Mouse (Mus musculus): ENCODE results near the gene Arhgap10. TPM values are rescaled to one million over a fixed set of nuclear protein-coding genes. Genes with fewer than 3 reads are reported as not detected.

The Arhgap10 gene
- total RNA-seq, 2 experiments from 2014 or later: 8.0 to 8.8 TPM

GRCm38 (mm10) chr8:77518201-77519115 is 705 bp upstream of the Arhgap10 start:
- DNase-seq (ENCODE audit: low spot score in 2 of 2): no peak

GRCm38 (mm10) chr8:77516845-77517244 is 908 bp downstream of the Arhgap10 start:
- no peak for DNase-seq (ENCODE audit: low spot score in 2 of 2)

DNA sequence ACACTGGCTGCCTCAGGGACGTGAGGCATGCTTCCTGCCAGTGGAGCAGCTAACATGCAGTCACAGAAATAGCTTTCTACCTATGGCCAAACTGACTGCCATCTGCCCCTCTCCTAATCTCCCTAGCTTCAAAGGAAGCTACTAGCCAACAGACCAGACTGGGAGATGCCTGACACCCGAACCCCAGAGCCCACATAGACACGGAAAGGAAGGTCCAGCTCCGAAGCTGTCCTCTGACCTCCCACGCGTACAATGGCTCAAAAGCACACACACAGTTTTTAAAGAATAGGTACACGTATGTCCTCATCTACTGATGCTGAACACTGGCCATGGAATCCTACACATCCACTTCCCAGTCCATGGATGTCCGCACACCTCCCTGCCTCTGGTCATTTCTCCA is 2.0 kb downstream of the Arhgap10 start:
- no peak for DNase-seq (ENCODE audit: low spot score in 2 of 2)

GRCm38 (mm10) chr8:77515201-77515600 is 2.6 kb downstream of the Arhgap10 start:
- no peak for DNase-seq (ENCODE audit: low spot score in 2 of 2)

- DNase-seq (ENCODE audit: low spot score in 2 of 2): no peak
These were observed 5.8 kb downstream of the Arhgap10 start for GRCm38 (mm10) chr8:77511750-77512493.

GRCm38 (mm10) chr8:77510426-77510825 is 7.3 kb downstream of the Arhgap10 start:
- no peak for DNase-seq (ENCODE audit: low spot score in 2 of 2)

DNA sequence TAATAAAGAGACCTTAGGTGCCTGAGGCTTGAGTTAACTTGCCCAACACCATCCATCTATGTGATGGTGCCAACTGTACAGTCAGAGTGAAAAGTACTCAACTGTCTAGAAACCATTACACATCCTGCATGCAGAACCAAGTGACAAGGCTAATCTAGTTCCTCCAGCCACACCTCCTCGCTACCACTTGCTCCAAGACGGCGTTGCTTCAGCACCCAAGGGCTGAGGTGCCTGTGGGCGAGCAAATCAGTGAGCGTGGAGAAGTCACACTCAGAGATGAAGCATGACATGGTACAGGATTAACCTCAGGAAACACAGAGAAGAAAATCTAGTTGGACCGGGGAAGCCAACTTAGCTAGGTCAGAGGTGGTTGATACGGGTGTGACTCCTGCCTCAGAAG is 8.7 kb downstream of the Arhgap10 start:
- no peak for DNase-seq (ENCODE audit: low spot score in 2 of 2)

DNA sequence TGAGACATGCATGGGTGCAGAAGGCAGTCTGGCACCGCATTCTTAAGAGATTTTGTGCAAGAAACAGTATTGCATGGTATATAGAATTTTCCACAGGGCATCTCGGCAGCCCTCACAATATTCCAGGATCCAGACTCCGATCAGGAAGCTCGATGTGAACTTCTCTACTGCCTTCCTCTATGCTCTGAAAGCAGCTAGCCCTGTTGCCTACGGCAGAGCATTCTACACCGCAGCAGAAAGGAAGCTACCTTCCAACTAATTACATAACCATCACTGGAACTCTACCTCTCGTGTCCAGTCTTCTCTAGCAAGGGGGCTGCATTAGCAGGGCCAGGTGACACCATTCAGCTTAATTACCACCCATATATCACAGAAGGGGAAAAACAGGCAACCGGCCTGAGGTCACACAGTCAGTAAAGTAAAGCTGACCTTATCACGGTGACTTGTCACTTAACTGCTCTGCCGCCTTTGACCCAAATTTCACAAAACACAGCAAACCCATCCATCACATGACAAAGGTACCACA is 10.2 kb downstream of the Arhgap10 start:
- DNase-seq (ENCODE audit: low spot score in 2 of 2): no peak

GRCm38 (mm10) chr8:77506539-77506938 is 11.2 kb downstream of the Arhgap10 start:
- DNase-seq (ENCODE audit: low spot score in 2 of 2): no peak

DNA sequence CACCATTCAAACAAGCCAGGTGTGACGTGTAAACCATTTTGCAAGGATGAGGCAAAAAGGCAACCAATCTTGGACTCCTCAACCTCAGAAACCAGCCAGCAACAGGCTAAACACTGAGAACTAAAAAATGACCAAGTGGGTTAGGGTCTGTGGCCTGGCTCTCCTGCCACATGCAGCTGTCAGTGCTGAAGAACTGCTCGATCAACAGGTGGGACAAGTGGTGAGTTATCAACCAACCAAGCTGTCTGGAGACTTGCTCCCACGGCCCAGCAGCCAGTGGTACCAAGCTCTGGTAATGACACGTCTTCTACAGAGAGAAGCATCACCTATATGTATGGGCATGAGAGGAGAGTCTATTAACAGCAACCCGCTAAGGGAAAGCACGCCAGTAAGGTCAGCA is 15.2 kb downstream of the Arhgap10 start:
- DNase-seq (ENCODE audit: low spot score in 2 of 2): no peak

GRCm38 (mm10) chr8:77501131-77501530 is 16.6 kb downstream of the Arhgap10 start:
- DNase-seq (ENCODE audit: low spot score in 2 of 2): no peak

DNA sequence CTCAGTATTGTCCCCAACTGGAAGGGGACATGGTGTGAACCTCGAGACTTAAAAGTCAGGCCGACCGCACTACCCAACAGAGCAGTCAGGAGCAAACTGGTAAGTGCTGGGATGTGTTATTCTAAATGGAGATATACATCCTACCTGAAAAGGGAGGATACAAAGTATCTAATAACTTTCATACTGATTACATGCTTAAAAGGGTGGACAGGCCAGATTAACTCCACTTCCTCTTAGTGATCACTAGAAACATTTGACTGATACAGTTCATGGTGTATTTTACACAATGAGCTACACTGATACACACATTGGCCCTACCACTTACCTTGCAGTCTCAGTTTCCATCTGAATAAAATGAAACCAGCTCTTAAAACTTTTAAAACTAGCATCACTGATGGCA is 17.5 kb downstream of the Arhgap10 start:
- no peak for DNase-seq (ENCODE audit: low spot score in 2 of 2)

DNA sequence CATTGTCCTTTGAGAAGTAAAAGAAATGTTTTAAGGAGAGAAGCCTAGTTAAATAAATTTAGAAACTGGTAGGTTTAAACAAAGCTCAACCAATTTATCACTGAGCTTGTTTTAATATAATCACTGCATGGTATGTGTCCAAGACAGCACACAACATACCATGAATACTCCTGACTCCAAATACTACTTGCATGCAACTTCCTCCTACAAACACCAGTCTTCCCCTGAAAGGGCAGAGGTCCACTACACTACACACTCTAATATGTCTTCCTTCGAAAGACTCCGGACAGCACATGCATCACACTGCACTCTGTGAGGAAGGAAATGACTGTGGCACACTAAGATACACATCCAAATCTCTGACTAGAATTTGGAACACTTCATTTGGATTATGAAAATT is 20.3 kb downstream of the Arhgap10 start:
- DNase-seq (ENCODE audit: low spot score in 2 of 2): no peak

DNA sequence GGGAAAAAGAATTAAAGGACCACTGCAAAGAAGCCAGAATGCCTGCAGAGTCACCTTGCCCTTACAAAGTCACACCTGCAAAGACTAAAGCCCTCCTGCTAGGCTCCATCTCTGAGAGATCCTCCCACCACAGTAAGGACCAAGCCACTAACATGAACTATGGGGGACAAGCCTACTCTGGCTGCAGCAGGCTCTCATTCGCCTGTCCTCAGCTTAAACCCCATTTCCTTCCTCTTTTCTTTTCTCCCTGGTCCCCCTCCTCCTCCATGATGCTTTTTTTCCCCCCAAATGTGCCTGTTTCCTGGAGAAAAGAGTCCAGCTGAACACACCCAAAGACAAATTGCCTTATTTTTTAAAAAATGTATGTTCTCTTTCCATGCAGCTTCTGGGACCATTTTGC is 21.5 kb downstream of the Arhgap10 start:
- DNase-seq (ENCODE audit: low spot score in 2 of 2): no peak

GRCm38 (mm10) chr8:77494376-77495328 is 23.1 kb downstream of the Arhgap10 start:
- DNase-seq (ENCODE audit: low spot score in 2 of 2): no peak

GRCm38 (mm10) chr8:77492356-77493058 is 25.2 kb downstream of the Arhgap10 start:
- no peak for DNase-seq (ENCODE audit: low spot score in 2 of 2)

- DNase-seq (ENCODE audit: low spot score in 2 of 2): no peak
These were observed 26.4 kb downstream of the Arhgap10 start for GRCm38 (mm10) chr8:77491231-77491923.

DNA sequence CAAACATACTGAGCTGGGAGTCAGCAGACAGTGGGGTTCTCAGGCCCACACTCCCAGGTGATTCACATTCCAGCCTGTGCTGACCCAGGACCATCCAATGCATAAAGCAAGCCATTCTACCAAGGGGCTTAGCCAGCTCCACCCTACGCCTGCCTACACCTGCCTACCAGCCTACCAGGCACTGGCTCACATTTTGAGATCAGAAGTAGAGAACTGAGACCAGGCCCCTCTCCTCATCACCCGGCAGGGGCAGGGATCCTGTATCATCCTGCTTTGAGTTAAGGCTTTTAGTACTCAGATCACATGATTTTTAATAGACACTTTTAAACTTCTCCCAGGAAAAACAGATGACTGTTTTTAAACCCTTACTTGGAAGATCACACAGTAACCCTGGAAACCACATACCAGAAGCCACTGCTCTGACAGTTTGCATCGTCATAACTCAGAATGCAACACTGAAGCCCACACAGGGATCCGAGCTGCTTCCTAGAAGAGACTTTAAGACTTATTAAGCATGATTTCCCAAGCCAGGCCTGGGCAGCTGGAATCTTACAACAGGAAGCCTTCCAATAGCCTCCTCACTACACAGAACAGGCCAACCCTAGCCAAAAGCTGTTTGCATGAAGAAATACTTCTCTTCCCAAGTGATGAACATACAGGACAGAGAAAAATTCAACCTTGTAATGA is 27.5 kb downstream of the Arhgap10 start:
- DNase-seq (ENCODE audit: low spot score in 2 of 2): no peak

DNA sequence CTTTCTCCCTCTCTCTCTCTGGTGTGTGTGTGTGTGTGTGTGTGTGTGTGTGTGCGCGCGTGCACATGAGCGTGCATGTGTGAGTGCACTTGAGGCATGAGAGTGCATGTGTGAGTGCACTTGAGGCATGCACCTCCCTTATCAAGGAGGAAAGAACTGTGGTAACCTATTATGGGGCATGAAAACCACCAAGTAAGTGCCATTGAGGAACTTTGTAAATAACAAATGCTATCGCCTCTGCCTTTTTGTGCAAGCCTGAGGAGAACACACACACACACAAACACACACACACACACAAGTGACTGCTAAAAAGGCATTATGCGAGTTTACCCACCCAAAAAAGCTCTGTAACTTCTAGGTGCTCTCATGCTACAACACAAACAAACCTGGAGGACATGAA is 28.5 kb downstream of the Arhgap10 start:
- DNase-seq (ENCODE audit: low spot score in 2 of 2): no peak
